Mouse (Mus musculus) 3134 (cell line): ENCODE data around the gene Eif2ak3.
"Not testable (repeated sequence)": the region's sequence is repeated elsewhere in the genome, so short reads cannot be mapped to it uniquely, and the experiment has no call there.

ENCODE experiments used
- DNase-seq: peaks from one replicate; pipeline ENCODE4 v3.0.0-alpha.2; 2011; ENCODE audit warnings: low spot score; ENCODE audit not compliant: insufficient read length; ENCODE audit errors: extremely low read depth

The Eif2ak3 gene

DNA sequence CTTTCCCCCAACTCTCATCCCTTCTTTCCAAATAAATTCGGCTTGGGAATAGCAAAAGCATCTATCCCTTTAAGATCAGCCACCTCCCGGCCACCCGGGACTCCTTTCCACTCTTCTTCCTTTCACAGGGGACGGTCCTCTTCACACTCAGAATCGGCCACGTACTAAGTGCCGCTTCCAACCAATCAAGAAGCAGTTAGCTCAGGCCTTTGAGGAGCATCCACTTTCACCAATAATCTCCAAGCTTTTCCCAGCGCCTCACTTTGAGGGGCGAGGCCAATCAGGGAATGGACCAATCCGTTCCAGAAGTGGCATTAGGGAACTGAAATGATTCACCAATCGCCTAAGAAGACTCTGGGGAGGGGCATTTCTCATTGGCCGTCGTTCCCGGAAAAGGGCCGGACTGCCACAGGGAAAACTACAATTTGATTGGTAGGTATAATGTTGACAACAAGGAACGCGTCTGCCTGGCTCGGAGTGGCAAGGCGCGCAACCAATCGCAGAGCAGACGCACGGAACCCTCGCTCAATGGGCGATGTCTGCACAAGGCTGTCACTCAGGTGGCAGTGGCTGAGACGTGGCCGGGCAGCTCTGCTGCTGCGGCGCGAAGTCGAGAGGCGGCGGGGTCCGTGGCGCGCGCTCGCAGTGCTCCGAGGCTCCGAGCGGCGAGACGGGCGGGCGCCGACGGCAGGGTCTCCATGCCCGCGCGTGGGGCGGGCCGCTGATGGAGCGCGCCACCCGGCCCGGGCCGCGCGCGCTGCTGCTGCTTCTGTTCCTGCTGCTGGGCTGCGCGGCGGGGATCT, at the start of gene Eif2ak3:
Gene Eif2ak3, plus strand, starts transcription at position 514 of the 803 bp plus-strand sequence.
- peak; percentile 96 for DNase-seq

DNA sequence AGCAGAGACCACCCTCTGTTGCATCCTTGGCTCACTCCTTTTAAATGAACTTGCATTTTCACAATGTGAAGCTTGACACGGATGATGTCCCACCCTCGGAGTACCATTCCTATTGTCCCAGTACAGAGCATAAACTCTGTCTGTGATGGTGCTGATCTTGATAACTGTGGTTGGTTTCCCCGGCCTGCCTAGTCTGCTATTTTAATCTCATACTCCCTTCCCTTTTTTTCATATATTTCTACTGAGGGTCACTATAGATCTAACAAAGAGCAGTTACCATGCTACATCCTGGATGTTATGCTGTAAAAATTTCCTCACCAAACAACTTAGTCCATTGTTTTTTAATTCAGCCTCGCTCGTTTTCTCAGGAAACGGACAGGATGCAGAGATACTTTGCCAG, 47.4 kb upstream of the Eif2ak3 start:
- DNase-seq = no peak

DNA sequence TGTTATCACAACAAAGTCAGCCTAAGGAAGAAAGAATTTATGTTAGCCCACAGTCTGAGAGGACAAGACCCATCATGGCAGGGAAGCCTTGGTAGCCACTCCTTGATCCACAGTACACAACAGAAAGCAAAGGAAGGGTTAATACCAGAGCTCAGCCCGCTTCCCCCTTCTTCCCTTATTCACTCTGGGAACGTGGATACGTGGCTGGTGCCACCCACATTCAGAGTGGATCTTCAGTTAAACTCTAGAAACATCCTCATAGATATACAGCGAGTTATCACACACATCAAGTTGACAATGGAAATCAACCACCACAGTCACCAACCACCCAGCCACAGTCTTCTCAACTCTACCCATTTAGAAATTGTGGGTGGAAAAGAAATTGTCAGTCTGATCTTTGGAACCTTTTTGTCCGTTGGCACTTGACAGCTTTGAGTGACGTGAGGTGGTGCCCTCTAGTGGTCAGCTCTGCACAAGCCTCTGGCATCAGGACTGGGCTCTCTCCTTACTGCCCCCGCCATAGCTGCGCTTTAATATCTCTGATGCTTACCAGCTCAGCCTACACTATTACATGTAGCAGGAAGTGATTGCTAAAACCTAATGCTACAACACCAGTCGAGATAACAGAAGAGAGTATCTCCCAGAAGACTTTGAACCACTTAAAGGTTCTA, 46.6 kb upstream of the Eif2ak3 start:
- DNase-seq = no peak

DNA sequence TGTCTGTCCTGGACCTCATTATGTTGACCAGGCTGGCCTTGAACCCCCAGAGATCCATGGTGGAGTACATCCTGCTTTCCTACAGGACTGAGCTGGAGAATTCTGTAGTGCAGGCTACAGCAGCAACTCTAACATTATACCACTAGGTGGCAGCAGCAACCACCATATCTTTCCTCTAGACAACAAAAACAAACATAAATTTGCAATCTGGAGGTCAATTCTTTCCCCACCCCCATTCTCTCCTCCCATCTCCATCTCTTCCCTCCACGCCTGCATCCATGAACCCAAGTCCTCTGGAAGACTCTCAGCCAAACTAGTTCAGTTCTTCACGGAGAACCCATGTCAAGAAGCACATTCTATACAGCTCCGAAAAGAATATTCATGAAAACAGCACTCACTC, 39.7 kb upstream of the Eif2ak3 start:
- DNase-seq = peak; percentile 30

GRCm38 (mm10) chr6:70805267-70805666, 39.0 kb upstream of the Eif2ak3 start:
- DNase-seq = no peak

- peak; percentile 32 for DNase-seq
Measured at GRCm38 (mm10) chr6:70805820-70806513, 38.3 kb upstream of the Eif2ak3 start.

- no peak for DNase-seq
Measured at GRCm38 (mm10) chr6:70806514-70806912, 37.8 kb upstream of the Eif2ak3 start.

DNA sequence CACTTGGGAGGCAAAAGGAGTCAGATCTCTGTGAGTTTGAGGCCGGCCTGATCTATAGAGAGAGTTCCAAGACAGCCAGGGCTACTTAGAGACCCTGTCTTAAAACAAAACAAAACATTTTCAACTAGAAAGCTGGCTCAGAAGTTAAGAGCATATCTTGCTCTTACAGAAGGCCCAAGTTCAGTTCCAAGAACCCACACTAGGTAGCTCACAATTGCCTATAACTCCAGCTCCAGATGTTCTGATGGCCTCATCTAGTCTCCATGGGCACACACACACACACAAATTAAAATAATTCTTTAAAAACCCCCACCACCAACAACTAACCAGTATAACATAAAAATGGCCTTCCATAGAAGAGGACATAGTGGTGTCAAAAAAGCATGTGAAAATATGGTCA, 33.8 kb upstream of the Eif2ak3 start:
- no peak for DNase-seq

DNA sequence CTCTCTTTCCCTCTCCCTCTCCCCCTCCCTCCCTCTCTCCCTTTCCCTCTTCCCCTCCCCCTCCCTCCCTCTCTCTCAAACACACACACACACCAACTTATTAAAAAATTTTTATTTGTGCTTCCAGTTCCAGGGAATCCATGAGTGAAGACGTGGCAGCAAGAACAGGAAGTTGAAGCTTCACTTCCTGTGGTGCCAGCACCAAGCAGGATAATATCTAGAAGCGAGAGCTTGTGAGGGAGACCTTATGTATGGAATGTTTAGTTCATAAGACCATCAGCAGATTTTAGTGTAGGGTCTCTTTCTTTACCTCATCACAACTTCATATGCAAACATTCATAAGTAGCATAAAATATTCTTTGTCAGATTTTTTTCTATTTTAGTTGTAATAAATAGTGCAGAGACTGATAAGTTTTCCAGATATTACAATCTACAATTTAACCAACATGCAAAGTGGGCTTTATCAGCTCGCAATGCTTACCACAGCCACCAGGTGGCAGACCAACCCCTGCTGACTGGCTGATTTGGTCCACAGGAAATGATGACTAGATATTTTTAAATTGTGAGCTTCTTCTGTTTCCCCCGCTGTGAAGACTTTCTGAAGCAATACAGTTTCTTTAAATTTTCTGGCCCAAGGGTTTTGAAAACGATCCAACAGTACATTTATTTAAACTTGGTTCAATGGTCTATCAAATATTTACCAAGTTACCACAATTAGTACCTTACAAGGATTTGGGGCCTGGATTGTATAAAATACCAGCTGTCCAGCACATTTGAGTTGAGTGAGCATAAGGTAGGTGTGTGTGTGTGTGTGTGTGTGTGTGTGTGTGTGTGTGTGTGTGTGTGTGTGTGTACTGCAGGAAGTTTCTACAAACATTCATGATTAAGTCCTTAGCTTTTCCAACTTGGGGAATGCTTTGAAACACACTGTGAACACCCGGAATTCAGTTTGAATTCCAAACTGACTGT, 32.5 kb upstream of the Eif2ak3 start:
- DNase-seq = peak; percentile 53

GRCm38 (mm10) chr6:70812526-70812895, 31.8 kb upstream of the Eif2ak3 start:
- peak; percentile 27 for DNase-seq

DNA sequence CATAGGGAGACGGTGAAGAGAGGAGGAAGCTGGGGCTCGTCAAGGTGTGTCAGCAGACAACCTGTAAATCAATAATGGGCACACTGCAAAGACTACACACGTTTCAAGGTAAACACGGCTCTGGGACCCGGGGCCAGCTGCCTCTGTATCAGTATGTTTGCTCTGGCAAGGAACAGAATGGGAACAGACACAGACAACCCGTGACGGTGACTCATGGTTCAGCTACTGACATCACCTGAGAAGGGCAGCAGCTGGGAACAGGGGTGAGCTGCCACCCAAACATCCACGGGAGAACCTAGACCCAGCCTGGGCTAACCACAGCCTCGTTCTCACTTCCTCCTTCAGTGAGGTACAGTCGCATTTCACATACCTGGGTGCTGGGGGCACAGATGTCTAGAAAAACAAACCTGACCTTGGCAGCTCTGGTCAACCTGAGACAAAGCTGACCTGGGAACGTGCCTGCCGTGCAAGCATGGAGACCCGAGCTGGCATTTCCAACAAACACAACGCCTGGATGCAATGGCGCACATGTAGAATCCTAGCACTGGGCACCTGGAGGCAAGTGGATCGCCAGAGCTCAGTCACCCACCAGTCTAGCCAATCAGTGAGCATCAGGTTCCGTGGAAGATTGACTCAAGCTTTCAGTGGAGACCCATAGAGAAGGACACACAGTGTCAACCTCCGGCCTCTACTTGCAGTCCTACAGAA, 30.2 kb upstream of the Eif2ak3 start:
- DNase-seq = peak; percentile 36

GRCm38 (mm10) chr6:70814629-70814950, 29.7 kb upstream of the Eif2ak3 start:
- no peak for DNase-seq

GRCm38 (mm10) chr6:70815471-70815870, 28.8 kb upstream of the Eif2ak3 start:
- no peak for DNase-seq

DNA sequence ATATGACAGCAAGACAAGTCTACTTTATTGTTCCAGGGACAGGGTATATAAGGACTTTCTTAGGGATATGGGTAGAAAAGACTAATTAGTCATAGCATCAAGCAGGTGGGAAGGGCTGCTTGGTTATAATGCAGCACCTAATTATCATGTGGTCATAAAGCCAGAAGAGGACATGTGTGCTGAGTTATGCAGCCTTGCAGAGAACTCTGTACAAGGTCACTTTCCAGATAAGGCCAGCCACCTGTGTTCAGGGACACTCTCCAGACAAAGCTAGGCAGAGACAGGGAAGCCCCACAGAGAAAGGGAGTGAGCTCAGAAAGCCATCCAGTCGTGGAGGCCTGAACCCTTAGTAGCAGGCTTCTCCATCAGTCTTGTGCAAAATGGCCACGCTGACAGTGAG, 22.7 kb upstream of the Eif2ak3 start:
- DNase-seq = no peak

DNA sequence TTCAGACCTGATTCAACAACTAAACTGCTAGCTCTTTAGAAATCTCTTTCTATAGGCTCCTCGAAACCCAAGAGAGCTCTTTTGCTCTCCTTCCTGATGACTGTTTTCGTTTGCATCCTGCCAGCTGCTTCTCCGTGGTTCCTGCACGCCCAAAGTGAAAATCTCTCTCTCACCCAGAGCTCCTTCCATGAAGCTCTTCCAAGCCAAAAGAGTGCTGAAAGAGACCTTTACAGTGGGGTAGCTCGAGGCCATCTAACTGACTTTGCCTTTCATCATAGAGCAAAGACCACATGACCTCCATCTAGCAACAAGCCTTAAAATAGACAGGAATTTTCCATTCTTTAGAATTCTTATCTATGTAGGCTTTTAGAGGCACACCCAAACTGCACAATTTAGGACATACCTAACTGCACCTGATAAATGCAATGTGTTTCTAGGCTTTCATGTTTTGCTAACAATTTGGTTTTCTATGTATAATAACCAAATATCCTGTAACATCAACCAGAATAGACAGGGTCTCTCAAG, 21.9 kb upstream of the Eif2ak3 start:
- no peak for DNase-seq

- DNase-seq = not testable (repeated sequence)
Measured at GRCm38 (mm10) chr6:70823277-70823676, 21.0 kb upstream of the Eif2ak3 start.

GRCm38 (mm10) chr6:70824085-70824986, 20.0 kb upstream of the Eif2ak3 start:
- peak; percentile 40 for DNase-seq

DNA sequence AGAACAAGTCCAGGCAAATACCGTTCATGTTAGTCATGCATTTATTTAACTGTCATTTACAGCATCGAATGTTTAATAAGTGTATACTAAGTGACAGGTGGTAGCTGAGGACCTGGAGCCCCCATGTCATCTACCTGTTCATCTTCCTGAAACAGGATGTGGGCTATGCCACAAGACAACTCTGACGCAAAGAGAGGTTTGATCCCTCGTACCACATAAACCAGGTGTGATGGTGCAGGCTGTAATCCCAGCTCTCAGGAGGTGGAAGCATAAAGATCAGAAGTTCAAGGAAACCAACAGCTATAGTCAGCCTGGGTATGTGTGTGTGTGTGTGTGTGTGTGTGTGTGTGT, 19.4 kb upstream of the Eif2ak3 start:
- no peak for DNase-seq

DNA sequence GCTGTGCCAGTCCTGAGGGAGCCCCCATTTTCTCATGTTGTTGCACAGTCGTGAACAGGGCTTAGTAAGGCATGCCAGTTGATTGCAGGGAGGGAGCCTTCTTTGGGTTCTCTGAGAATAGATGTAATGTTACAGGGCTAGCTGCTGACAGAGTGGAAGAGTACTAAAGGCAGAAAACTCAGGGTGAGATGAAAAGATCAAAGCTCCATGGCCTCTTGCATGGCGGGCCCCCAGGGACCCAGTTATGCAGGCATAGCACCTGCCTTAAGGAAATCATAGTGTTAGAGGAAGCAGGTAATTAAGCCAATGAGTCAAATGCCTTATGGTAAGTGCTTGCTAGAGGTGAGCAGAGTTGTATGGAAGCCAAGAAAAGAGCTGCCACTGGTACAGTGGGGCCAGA, 14.9 kb upstream of the Eif2ak3 start:
- no peak for DNase-seq
